Mouse (Mus musculus): Measurements from ENCODE around the gene Ccdc163. TPM values are rescaled to one million over a fixed set of nuclear protein-coding genes. Genes with fewer than 3 reads are reported as not detected.

Ccdc163 gene
- polyA plus RNA-seq, 1 experiment from 2014 or later: 22.6 TPM

DNA sequence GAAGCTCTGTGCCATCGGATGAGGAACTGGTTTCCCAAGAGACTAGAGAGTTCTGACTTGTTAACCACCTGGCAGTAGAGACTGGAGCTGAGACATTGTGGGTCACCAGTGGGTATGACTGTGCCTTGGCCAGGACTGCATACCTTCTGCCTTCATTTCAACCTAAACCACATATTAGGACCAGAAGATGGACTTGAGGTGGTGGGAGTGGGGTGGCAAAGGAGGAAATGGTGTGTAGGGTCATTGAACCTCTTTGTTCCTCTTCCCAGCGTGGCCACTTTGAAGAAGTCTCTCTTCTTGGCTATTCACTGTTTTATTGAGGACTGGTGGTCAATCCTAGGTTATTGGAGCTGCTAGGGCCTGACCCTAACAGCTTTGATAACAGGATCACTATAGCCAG is 73.1 kb downstream of the Ccdc163 start:
- Histone ChIP-seq H3K4me1 (ENCODE audit: control insufficient read depth, insufficient read depth, low read length) (no peaks in the 10 kb centered on the region), H3K36me3 (ENCODE audit: control insufficient read depth, insufficient read depth, low read length) (no peaks in the 10 kb centered on the region), H3K9me3 (ENCODE audit: control insufficient read depth, low read length) (0 out of 2 replicates have a peak, but pooled peaks cover under 1% of the 10 kb centered on the region), H3K4me2 (ENCODE audit: low read depth, low read length) (no peak overlapping the region), H3K4me3 (ENCODE audit: low read length) (no peak overlapping the region), H3K27ac (ENCODE audit: low read length) (no peak overlapping the region), H3K9ac (ENCODE audit: low read depth, low read length) (no peak overlapping the region), H3K27me3 (replicated peaks; ENCODE audit: control insufficient read depth, insufficient read depth, low read length) (no peaks in the 10 kb centered on the region)
- WGBS: 63% methylated on average over 2 of the region's 2 CpGs
- ATAC-seq: no peak

- H3K4me1 ChIP-seq (ENCODE audit: control insufficient read depth, insufficient read depth, low read length): no peaks in the 10 kb centered on the region
- WGBS: 37% methylated on average over 8 of the region's 8 CpGs
- H3K9me3 ChIP-seq (ENCODE audit: control insufficient read depth, low read length): 0 out of 2 replicates have a peak, but pooled peaks cover 3% of the 10 kb centered on the region
- no peaks in the 10 kb centered on the region for H3K27me3 ChIP-seq (replicated peaks; ENCODE audit: control insufficient read depth, insufficient read depth, low read length)
- no peaks in the 10 kb centered on the region for H3K36me3 ChIP-seq (ENCODE audit: control insufficient read depth, insufficient read depth, low read length)
- H3K9ac ChIP-seq (ENCODE audit: low read depth, low read length): no peak overlapping the region
- ATAC-seq: no peak
- no peak overlapping the region for H3K27ac ChIP-seq (ENCODE audit: low read length)
- no peak overlapping the region for H3K4me3 ChIP-seq (ENCODE audit: low read length)
- no peak overlapping the region for H3K4me2 ChIP-seq (ENCODE audit: low read depth, low read length)
Observed at GRCm38 (mm10) chr4:116782171-116782570, 73.9 kb downstream of the Ccdc163 start.

DNA sequence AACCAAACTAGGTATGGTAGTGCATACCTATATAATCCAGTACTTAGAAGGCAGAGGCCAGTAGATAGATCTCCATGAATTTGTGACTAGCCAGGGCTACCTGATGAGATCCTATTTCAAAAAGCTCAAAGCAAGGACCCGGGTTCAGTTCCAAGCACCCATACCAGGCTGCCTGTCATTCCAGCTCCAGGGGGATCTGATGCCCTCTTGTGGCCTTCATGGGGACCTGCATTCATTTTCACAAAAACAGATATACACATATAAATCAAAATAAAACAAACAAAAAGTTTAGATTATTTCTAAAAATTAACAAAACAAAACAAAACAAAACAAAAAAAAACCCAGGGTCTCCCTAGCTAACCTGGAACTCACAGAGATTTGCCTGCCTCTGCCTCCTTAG is 78.3 kb downstream of the Ccdc163 start:
- Histone ChIP-seq H3K27ac (ENCODE audit: low read length) (no peak overlapping the region), H3K4me2 (ENCODE audit: low read depth, low read length) (no peak overlapping the region), H3K4me3 (ENCODE audit: low read length) (no peak overlapping the region), H3K27me3 (replicated peaks; ENCODE audit: control insufficient read depth, insufficient read depth, low read length) (no peaks in the 10 kb centered on the region), H3K9ac (ENCODE audit: low read depth, low read length) (no peak overlapping the region), H3K4me1 (ENCODE audit: control insufficient read depth, insufficient read depth, low read length) (no peaks in the 10 kb centered on the region), H3K36me3 (ENCODE audit: control insufficient read depth, insufficient read depth, low read length) (no peaks in the 10 kb centered on the region), H3K9me3 (ENCODE audit: control insufficient read depth, low read length) (0 out of 2 replicates have a peak, but pooled peaks cover 3% of the 10 kb centered on the region)
- no peak for ATAC-seq
- 96% methylated on average over 1 of the region's 1 CpGs for WGBS

GRCm38 (mm10) chr4:116787985-116788760 is 79.9 kb downstream of the Ccdc163 start:
- Histone ChIP-seq H3K9me3 (ENCODE audit: control insufficient read depth, low read length) (0 out of 2 replicates have a peak, but pooled peaks cover 3% of the 10 kb centered on the region), H3K4me3 (ENCODE audit: low read length) (no peak overlapping the region), H3K4me1 (ENCODE audit: control insufficient read depth, insufficient read depth, low read length) (no peaks in the 10 kb centered on the region), H3K27ac (ENCODE audit: low read length) (no peak overlapping the region), H3K9ac (ENCODE audit: low read depth, low read length) (no peak overlapping the region), H3K27me3 (replicated peaks; ENCODE audit: control insufficient read depth, insufficient read depth, low read length) (no peaks in the 10 kb centered on the region), H3K36me3 (ENCODE audit: control insufficient read depth, insufficient read depth, low read length) (no peaks in the 10 kb centered on the region), H3K4me2 (ENCODE audit: low read depth, low read length) (no peak overlapping the region)
- WGBS: 44% methylated on average over 7 of the region's 7 CpGs
- 0 out of 2 replicates have a peak, but pooled peaks have one; percentile 16 for ATAC-seq

DNA sequence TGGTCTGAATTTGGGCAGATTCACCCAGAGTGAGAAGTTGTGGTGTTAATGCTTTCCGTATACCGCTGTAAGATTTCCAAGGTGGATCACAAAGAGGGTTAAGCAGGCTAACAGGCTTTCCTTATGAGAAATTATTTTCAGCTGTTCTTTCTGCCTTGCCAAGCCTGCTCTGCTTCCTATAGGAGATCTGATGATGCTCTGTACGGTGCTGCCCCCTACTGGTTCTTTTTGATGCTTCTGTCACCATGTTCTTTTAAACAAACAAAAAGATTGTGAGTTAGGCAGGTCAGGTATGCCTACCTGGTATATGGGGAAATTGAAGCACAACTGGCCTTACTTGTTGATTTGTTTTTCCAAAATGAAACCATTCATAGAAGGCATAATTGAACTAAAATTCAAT is 80.6 kb downstream of the Ccdc163 start:
- 0 out of 2 replicates have a peak, but pooled peaks cover 3% of the 10 kb centered on the region for H3K9me3 ChIP-seq (ENCODE audit: control insufficient read depth, low read length)
- no peaks in the 10 kb centered on the region for H3K36me3 ChIP-seq (ENCODE audit: control insufficient read depth, insufficient read depth, low read length)
- peak; percentile 56; the same call in 1 of the 2 replicates for ATAC-seq
- no peaks in the 10 kb centered on the region for H3K4me1 ChIP-seq (ENCODE audit: control insufficient read depth, insufficient read depth, low read length)
- no peak overlapping the region for H3K27ac ChIP-seq (ENCODE audit: low read length)
- no peak overlapping the region for H3K9ac ChIP-seq (ENCODE audit: low read depth, low read length)
- no peak overlapping the region for H3K4me3 ChIP-seq (ENCODE audit: low read length)
- 9% methylated on average over 3 of the region's 3 CpGs for WGBS
- H3K4me2 ChIP-seq (ENCODE audit: low read depth, low read length): no peak overlapping the region
- no peaks in the 10 kb centered on the region for H3K27me3 ChIP-seq (replicated peaks; ENCODE audit: control insufficient read depth, insufficient read depth, low read length)

DNA sequence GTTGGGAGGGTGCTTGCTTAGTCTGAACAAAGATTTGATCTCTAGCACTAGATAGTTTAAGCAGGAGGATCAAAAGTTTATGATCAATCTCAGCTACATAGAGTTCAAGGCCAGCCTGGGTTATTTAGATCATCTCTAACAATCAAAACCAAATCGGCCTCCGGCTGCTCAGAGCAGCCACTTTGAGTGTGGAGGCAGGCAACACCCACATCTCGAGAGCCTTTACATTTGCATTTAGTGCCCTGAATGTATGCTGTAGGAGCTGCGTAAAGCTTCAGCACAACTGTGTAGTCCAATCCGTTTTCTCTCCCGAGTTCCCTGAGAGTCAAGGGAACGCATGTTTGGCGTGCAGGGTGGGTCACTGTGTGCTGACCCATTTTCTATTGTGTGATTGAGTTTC is 84.1 kb downstream of the Ccdc163 start:
- Histone ChIP-seq H3K27me3 (replicated peaks; ENCODE audit: control insufficient read depth, insufficient read depth, low read length) (no peaks in the 10 kb centered on the region), H3K9ac (ENCODE audit: low read depth, low read length) (no peak overlapping the region), H3K27ac (ENCODE audit: low read length) (no peak overlapping the region), H3K4me1 (ENCODE audit: control insufficient read depth, insufficient read depth, low read length) (peaks cover 7% of the 10 kb centered on the region; the same call in 1 of the 2 replicates), H3K9me3 (ENCODE audit: control insufficient read depth, low read length) (no peaks in the 10 kb centered on the region), H3K4me3 (ENCODE audit: low read length) (no peak overlapping the region), H3K4me2 (ENCODE audit: low read depth, low read length) (no peak overlapping the region), H3K36me3 (ENCODE audit: control insufficient read depth, insufficient read depth, low read length) (no peaks in the 10 kb centered on the region)
- WGBS: 86% methylated on average over 8 of the region's 8 CpGs
- ATAC-seq: no peak

- Histone ChIP-seq H3K4me3 (ENCODE audit: low read length) (no peak overlapping the region), H3K4me1 (ENCODE audit: control insufficient read depth, insufficient read depth, low read length) (peaks cover 7% of the 10 kb centered on the region; the same call in 1 of the 2 replicates), H3K27me3 (replicated peaks; ENCODE audit: control insufficient read depth, insufficient read depth, low read length) (no peaks in the 10 kb centered on the region), H3K9ac (ENCODE audit: low read depth, low read length) (no peak overlapping the region), H3K27ac (ENCODE audit: low read length) (no peak overlapping the region), H3K9me3 (ENCODE audit: control insufficient read depth, low read length) (no peaks in the 10 kb centered on the region), H3K36me3 (ENCODE audit: control insufficient read depth, insufficient read depth, low read length) (no peaks in the 10 kb centered on the region), H3K4me2 (ENCODE audit: low read depth, low read length) (no peak overlapping the region)
- 70% methylated on average over 2 of the region's 2 CpGs for WGBS
- ATAC-seq: no peak
Observed at GRCm38 (mm10) chr4:116794273-116794672, 86.0 kb downstream of the Ccdc163 start.

- WGBS: 41% methylated on average over 1 of the region's 1 CpGs
- no peaks in the 10 kb centered on the region for H3K9me3 ChIP-seq (ENCODE audit: control insufficient read depth, low read length)
Observed at GRCm38 (mm10) chr4:116796442-116797110, 88.3 kb downstream of the Ccdc163 start.

GRCm38 (mm10) chr4:116799901-116800300 is 91.6 kb downstream of the Ccdc163 start:
- no peak for ATAC-seq
- H3K9me3 ChIP-seq (ENCODE audit: control insufficient read depth, low read length): no peaks in the 10 kb centered on the region
- no peaks in the 10 kb centered on the region for H3K27me3 ChIP-seq (replicated peaks; ENCODE audit: control insufficient read depth, insufficient read depth, low read length)
- H3K4me2 ChIP-seq (ENCODE audit: low read depth, low read length): no peak overlapping the region
- H3K36me3 ChIP-seq (ENCODE audit: control insufficient read depth, insufficient read depth, low read length): peaks cover 12% of the 10 kb centered on the region
- WGBS: 36% methylated on average over 5 of the region's 5 CpGs
- no peak overlapping the region for H3K9ac ChIP-seq (ENCODE audit: low read depth, low read length)
- H3K4me1 ChIP-seq (ENCODE audit: control insufficient read depth, insufficient read depth, low read length): peaks cover 7% of the 10 kb centered on the region; the same call in 1 of the 2 replicates
- no peak overlapping the region for H3K27ac ChIP-seq (ENCODE audit: low read length)
- no peak overlapping the region for H3K4me3 ChIP-seq (ENCODE audit: low read length)

More at GRCm38 (mm10) chr4:116796442-116797110, 88.3 kb downstream of the Ccdc163 start:
- Histone ChIP-seq H3K4me3 (ENCODE audit: low read length) (no peak overlapping the region), H3K36me3 (ENCODE audit: control insufficient read depth, insufficient read depth, low read length) (no peaks in the 10 kb centered on the region), H3K4me1 (ENCODE audit: control insufficient read depth, insufficient read depth, low read length) (peaks cover 7% of the 10 kb centered on the region; the same call in 1 of the 2 replicates), H3K4me2 (ENCODE audit: low read depth, low read length) (0 out of 2 replicates have a peak overlapping the region, but pooled peaks have one; percentile 4), H3K27ac (ENCODE audit: low read length) (peak overlapping the region; percentile 20; the same call in 1 of the 2 replicates), H3K9ac (ENCODE audit: low read depth, low read length) (no peak overlapping the region), H3K27me3 (replicated peaks; ENCODE audit: control insufficient read depth, insufficient read depth, low read length) (no peaks in the 10 kb centered on the region)
- ATAC-seq: peak; percentile 85

Measured in intestine, embryonic 16.5 days (tissue).